Mouse (Mus musculus) forebrain, embryonic 12.5 days (tissue): ENCODE results near the gene Rab8b. TPM values are rescaled to one million over a fixed set of nuclear protein-coding genes. Genes with fewer than 3 reads are reported as not detected.
"Not testable (repeated sequence)": the region's sequence is repeated elsewhere in the genome, so short reads cannot be mapped to it uniquely, and the experiment has no call there.

Experiments
- ATAC-seq: fragments of 200-750 bp; cut with Nextera tagmentation; 2 replicates; pipeline ENCODE4 v1.8.0; 2017; ENCODE audit warnings: moderate TSS enrichment; ENCODE audit not compliant: low FRiP score
- H3K27ac ChIP-seq: fragments of 300-500 bp; sonication (generic); 2 replicates; pipeline ENCODE4 v1.5.1; 2016; ENCODE audit warnings: mild to moderate bottlenecking
- H3K27me3 ChIP-seq: fragments of 300-500 bp; sonication (generic); 2 replicates; pipeline ENCODE4 v1.6.1; 2016; ENCODE audit warnings: mild to moderate bottlenecking
- H3K36me3 ChIP-seq: fragments of 300-500 bp; sonication (generic); replicated peaks from 2 replicates; pipeline ENCODE4 v1.6.1; 2016; ENCODE audit warnings: mild to moderate bottlenecking
- H3K4me1 ChIP-seq: fragments of 300-500 bp; sonication (generic); 2 replicates; pipeline ENCODE4 v1.6.1; 2016
- H3K4me2 ChIP-seq: fragments of 300-500 bp; sonication (generic); 2 replicates; pipeline ENCODE4 v1.6.1; 2016; ENCODE audit warnings: mild to moderate bottlenecking, moderate library complexity
- H3K4me3 ChIP-seq: fragments of 300-500 bp; sonication (generic); replicated peaks from 2 replicates; pipeline ENCODE4 v1.5.1; 2016; ENCODE audit warnings: mild to moderate bottlenecking
- H3K9ac ChIP-seq: fragments of 300-500 bp; sonication (generic); 2 replicates; pipeline ENCODE4 v1.6.1; 2016; ENCODE audit warnings: mild to moderate bottlenecking
- H3K9me3 ChIP-seq: fragments of 300-500 bp; sonication (generic); 2 replicates; pipeline ENCODE4 v1.6.1; 2016
- WGBS: fragments of 180-500 bp; shearing (Covaris S2); methylation state at CpG from one replicate; pipeline ENCODE4 v1.1.7; 2016; 5-methylcytosine and 5-hydroxymethylcytosine counted together
- polyA plus RNA-seq: library from polyadenylated mRNA; unstranded; fragments of >200 nt; fragmentation: Nextera tagmentation; extraction: Ambion mirVana; gene quantifications from 2 replicates; pipeline ENCODE4 v1.2.1, GENCODE M21; 2016

The Rab8b gene
- polyA plus RNA-seq, 1 experiment from 2014 or later = 50.7 TPM

GRCm38 (mm10) chr9:66915869-66916785, 3.4 kb downstream of the Rab8b start:
- H3K4me3 ChIP-seq = no peak overlapping the region
- 0 out of 2 replicates have a peak, but pooled peaks cover 3% of the 10 kb centered on the region for H3K36me3 ChIP-seq
- no peaks in the 10 kb centered on the region for H3K27me3 ChIP-seq
- no peak overlapping the region for H3K9ac ChIP-seq
- H3K9me3 ChIP-seq = no peaks in the 10 kb centered on the region
- H3K4me1 ChIP-seq = peaks cover 45% of the 10 kb centered on the region
- WGBS = 88% methylated on average over 9 of the region's 9 CpGs
- H3K27ac ChIP-seq = no peak overlapping the region
- ATAC-seq = no peak
- H3K4me2 ChIP-seq = no peak overlapping the region

DNA sequence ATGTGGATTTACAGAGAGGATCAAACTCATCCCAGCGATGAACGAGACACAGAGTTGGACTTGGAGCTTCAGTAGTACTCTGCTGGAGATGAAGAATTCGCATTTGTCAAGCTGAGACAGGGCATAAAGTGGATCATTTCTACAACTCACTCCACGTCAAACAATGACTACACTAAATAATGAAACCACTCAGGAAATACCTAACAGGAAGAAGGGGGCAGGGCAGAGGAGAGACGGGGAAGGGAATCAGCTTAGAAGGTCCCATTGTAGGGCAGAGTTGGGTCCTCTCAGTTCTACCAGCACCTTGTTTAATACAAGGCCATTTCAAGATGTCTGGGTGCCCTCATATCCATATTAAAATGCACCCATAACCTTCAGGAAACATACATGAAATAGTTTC, 4.1 kb downstream of the Rab8b start:
- Histone ChIP-seq H3K4me3 (no peak overlapping the region), H3K36me3 (0 out of 2 replicates have a peak, but pooled peaks cover 3% of the 10 kb centered on the region), H3K9me3 (no peaks in the 10 kb centered on the region), H3K9ac (no peak overlapping the region), H3K4me2 (no peak overlapping the region), H3K27ac (no peak overlapping the region), H3K27me3 (no peaks in the 10 kb centered on the region), H3K4me1 (peaks cover 45% of the 10 kb centered on the region)
- WGBS = 86% methylated on average over 5 of the region's 5 CpGs
- ATAC-seq = no peak

DNA sequence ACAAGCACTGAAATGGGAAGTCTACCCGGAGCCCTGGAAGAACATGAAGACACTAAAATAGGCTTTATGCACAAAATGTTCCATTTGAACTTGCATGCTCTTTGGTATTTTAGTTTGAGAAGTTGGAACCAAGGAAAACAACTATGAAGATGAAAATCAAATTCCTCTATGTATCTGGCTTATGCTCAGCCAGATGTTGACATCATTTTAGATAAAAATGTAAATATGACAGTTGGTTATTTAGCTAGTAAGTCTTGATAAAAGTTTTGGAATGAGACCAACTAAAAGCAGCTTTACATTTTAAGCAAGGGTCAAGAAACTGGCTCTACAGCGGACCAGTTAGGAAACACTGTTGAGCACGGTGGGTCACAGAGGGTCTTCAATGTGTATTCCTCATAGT, 4.9 kb downstream of the Rab8b start:
- 0 out of 2 replicates have a peak, but pooled peaks cover 3% of the 10 kb centered on the region for H3K36me3 ChIP-seq
- no peak overlapping the region for H3K9ac ChIP-seq
- ATAC-seq = no peak
- H3K27ac ChIP-seq = no peak overlapping the region
- H3K9me3 ChIP-seq = no peaks in the 10 kb centered on the region
- H3K4me3 ChIP-seq = no peak overlapping the region
- no peaks in the 10 kb centered on the region for H3K27me3 ChIP-seq
- WGBS = 97% methylated on average over 3 of the region's 3 CpGs
- H3K4me2 ChIP-seq = no peak overlapping the region
- peaks cover 45% of the 10 kb centered on the region for H3K4me1 ChIP-seq

DNA sequence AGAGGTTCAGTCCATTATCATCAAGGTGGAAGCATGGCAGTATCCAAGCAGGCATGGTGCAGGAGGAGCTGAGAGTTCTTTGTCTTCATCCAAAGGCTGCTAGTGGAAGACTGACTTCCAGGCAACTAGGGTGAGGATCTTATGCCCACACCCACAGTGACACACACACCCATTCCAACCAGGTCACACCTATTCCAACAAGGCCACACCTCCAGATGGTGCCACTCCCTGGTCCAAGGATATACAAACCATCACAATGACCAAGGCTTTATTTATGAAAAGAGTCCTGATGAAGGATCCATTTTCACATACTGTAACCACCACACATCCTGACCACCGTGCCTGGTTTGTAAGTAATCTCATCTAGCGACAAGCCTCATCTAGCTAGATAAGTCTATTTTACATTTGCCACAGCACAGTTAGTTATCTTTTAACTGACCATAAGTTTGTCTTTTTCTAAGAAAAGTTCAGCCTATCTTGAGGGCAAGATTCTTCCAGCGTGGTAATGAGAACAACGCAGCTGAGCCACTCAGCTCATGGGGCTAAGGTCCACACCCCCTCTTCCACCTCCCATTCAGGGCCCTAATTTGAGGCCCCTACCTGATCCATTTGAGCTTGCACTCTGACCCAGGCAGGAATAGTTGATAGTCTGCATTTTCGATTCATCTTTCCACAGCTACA, 6.1 kb downstream of the Rab8b start:
- peaks cover 41% of the 10 kb centered on the region for H3K4me1 ChIP-seq

DNA sequence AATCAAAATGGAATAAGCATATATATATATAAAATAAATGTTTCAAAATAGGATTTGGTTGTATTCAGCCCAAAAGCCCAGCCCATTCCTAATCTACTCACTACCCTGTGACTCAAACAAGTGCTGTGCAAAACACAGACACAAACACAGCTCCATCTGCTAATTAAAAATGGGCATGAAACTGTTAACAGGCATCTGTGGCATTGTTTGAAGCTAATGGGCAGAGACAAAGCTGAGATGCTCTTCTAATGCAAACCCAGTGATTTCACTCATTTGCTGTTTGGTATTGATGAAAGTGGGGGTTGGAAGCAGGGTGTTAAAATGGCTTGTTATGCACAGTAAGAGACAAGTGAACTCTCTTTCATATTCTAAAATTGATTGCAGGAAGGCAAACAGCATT, 7.2 kb downstream of the Rab8b start:
- Histone ChIP-seq H3K36me3 (no peaks in the 10 kb centered on the region), H3K27me3 (no peaks in the 10 kb centered on the region), H3K4me2 (no peak overlapping the region), H3K9ac (no peak overlapping the region), H3K4me1 (peaks cover 36% of the 10 kb centered on the region), H3K4me3 (no peak overlapping the region), H3K27ac (peak overlapping the region; percentile 78), H3K9me3 (no peaks in the 10 kb centered on the region)
- ATAC-seq = peak; percentile 4; the same call in 1 of the 2 replicates

More for the DNA sequence above, 6.1 kb downstream of the Rab8b start:
- H3K27me3 ChIP-seq, H3K9me3 ChIP-seq, ATAC-seq, H3K27ac ChIP-seq, H3K4me2 ChIP-seq, H3K9ac ChIP-seq, H3K36me3 ChIP-seq, H3K4me3 ChIP-seq: not testable (repeated sequence)
- WGBS = 92% methylated on average over 5 of the region's 5 CpGs

GRCm38 (mm10) chr9:66910677-66911076, 8.8 kb downstream of the Rab8b start:
- Histone ChIP-seq H3K9me3 (no peaks in the 10 kb centered on the region), H3K9ac (no peak overlapping the region), H3K4me1 (peaks cover 39% of the 10 kb centered on the region), H3K4me2 (no peak overlapping the region), H3K27me3 (no peaks in the 10 kb centered on the region), H3K36me3 (0 out of 2 replicates have a peak, but pooled peaks cover 3% of the 10 kb centered on the region), H3K27ac (no peak overlapping the region), H3K4me3 (no peak overlapping the region)
- ATAC-seq = no peak
- 94% methylated on average over 5 of the region's 5 CpGs for WGBS

DNA sequence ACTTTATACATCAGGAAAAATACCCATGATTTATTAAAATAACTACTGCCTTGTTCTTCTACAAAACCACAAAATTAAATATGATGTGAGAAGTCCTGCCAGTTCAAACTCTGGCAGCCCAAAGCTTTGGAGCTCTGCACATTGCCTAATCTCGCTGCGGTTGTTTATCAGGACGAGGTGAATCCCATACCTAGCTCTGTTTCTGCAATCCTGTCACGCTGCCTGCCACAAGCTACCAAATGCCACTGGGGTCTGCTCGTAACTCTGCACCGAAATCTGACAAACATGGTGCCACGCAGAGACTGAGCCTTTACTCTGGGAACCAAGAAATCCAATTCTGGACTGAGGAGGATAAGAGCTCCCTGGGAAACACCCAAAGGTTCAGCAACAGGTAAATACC, 9.6 kb downstream of the Rab8b start:
- no peak overlapping the region for H3K9ac ChIP-seq
- 0 out of 2 replicates have a peak, but pooled peaks cover 3% of the 10 kb centered on the region for H3K36me3 ChIP-seq
- WGBS = 84% methylated on average over 7 of the region's 7 CpGs
- no peak overlapping the region for H3K4me2 ChIP-seq
- H3K4me3 ChIP-seq = no peak overlapping the region
- H3K4me1 ChIP-seq = peaks cover 39% of the 10 kb centered on the region
- H3K27ac ChIP-seq = no peak overlapping the region
- H3K9me3 ChIP-seq = no peaks in the 10 kb centered on the region
- ATAC-seq = no peak
- H3K27me3 ChIP-seq = no peaks in the 10 kb centered on the region

DNA sequence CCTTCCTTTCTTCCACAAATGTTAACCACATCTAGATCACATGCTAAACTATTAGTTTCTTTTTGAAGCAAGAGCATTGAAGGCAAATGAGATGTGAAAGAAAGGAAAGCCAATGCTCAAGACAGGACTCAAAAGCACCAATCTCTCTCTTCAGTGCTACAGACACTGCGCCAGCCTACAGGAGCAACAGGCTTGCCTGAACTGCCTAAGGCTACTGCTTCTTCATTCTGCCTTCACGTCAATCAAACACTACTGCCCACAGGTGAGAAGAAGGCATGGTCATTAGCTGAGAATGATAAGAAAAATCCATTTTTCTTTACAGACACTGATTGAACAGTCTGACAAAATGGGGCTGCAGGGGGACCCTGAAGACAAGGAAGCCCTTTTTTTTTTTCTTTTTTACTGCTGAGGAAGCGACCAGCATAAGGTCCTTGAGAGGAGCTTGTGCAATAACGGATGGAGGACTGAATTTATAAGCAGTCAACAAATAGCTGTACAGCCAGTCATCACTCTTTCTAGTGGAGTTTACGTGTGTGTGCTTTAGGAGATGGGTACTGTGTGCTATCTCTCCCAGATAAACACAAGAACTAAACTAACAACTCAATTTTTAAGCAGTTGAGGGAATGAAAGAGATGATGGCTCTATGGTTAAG, 11.6 kb downstream of the Rab8b start:
- H3K9me3 ChIP-seq = no peaks in the 10 kb centered on the region
- no peaks in the 10 kb centered on the region for H3K27me3 ChIP-seq
- no peak overlapping the region for H3K4me3 ChIP-seq
- 91% methylated on average over 5 of the region's 5 CpGs for WGBS
- H3K9ac ChIP-seq = no peak overlapping the region
- no peak overlapping the region for H3K4me2 ChIP-seq
- H3K27ac ChIP-seq = no peak overlapping the region
- H3K36me3 ChIP-seq = 0 out of 2 replicates have a peak, but pooled peaks cover 3% of the 10 kb centered on the region
- peaks cover 29% of the 10 kb centered on the region for H3K4me1 ChIP-seq
- ATAC-seq = no peak

DNA sequence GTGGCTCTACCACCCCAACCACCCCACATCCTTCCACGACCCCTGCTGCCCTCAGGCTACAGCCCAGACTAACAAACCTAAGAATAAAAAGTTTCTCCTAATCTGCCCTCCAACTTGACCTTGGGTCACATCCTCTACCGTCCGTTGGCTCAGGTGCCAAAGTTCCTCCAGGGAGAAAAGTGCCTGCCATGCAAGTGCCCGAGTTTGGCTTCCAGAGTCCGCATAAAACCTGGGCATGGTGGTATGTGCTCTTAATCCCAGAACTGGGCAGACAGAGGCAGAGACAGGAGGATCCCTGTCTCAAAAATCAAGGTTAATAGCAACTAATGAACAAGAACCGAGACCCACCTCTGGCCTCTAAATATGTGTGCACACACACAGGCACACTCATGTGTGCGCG, 12.4 kb downstream of the Rab8b start:
- peaks cover 22% of the 10 kb centered on the region; the same call in 1 of the 2 replicates for H3K4me1 ChIP-seq
- H3K4me2 ChIP-seq = no peak overlapping the region
- ATAC-seq = no peak
- H3K9me3 ChIP-seq = no peaks in the 10 kb centered on the region
- 94% methylated on average over 8 of the region's 8 CpGs for WGBS
- no peak overlapping the region for H3K9ac ChIP-seq
- H3K27ac ChIP-seq = no peak overlapping the region
- no peaks in the 10 kb centered on the region for H3K27me3 ChIP-seq
- H3K36me3 ChIP-seq = 0 out of 2 replicates have a peak, but pooled peaks cover 3% of the 10 kb centered on the region
- no peak overlapping the region for H3K4me3 ChIP-seq

- H3K36me3 ChIP-seq = 0 out of 2 replicates have a peak, but pooled peaks cover 3% of the 10 kb centered on the region
- 75% methylated on average over 9 of the region's 9 CpGs for WGBS
Measured at GRCm38 (mm10) chr9:66905990-66906389, 13.5 kb downstream of the Rab8b start.

GRCm38 (mm10) chr9:66899526-66899925, 20.0 kb downstream of the Rab8b start:
- Histone ChIP-seq H3K36me3 (no peaks in the 10 kb centered on the region), H3K9me3 (no peaks in the 10 kb centered on the region)
- WGBS = 75% methylated on average over 4 of the region's 4 CpGs

More at GRCm38 (mm10) chr9:66905990-66906389, 13.5 kb downstream of the Rab8b start:
- 0 out of 2 replicates have a peak overlapping the region, but pooled peaks have one; percentile 11 for H3K27ac ChIP-seq
- no peak for ATAC-seq
- H3K4me2 ChIP-seq = no peak overlapping the region
- H3K9me3 ChIP-seq = no peaks in the 10 kb centered on the region
- H3K27me3 ChIP-seq = no peaks in the 10 kb centered on the region
- peaks cover 13% of the 10 kb centered on the region; the same call in 1 of the 2 replicates for H3K4me1 ChIP-seq
- H3K4me3 ChIP-seq = no peak overlapping the region
- H3K9ac ChIP-seq = no peak overlapping the region

GRCm38 (mm10) chr9:66899072-66899471, 20.4 kb downstream of the Rab8b start:
- no peaks in the 10 kb centered on the region for H3K27me3 ChIP-seq
- no peak overlapping the region for H3K4me3 ChIP-seq
- H3K27ac ChIP-seq = no peak overlapping the region
- no peak for ATAC-seq
- H3K9me3 ChIP-seq = no peaks in the 10 kb centered on the region
- WGBS = 94% methylated on average over 2 of the region's 2 CpGs
- H3K36me3 ChIP-seq = no peaks in the 10 kb centered on the region
- no peak overlapping the region for H3K4me2 ChIP-seq
- H3K9ac ChIP-seq = no peak overlapping the region
- 0 out of 2 replicates have a peak, but pooled peaks cover 3% of the 10 kb centered on the region for H3K4me1 ChIP-seq

More at GRCm38 (mm10) chr9:66899526-66899925, 20.0 kb downstream of the Rab8b start:
- H3K4me1 ChIP-seq = 0 out of 2 replicates have a peak, but pooled peaks cover 3% of the 10 kb centered on the region
- H3K4me3 ChIP-seq = no peak overlapping the region
- no peaks in the 10 kb centered on the region for H3K27me3 ChIP-seq
- no peak overlapping the region for H3K4me2 ChIP-seq
- no peak for ATAC-seq
- no peak overlapping the region for H3K9ac ChIP-seq
- no peak overlapping the region for H3K27ac ChIP-seq
